Mouse (Mus musculus): ENCODE data around the gene Fam71f1. TPM values are rescaled to one million over a fixed set of nuclear protein-coding genes. Genes with fewer than 3 reads are reported as not detected.

The Fam71f1 gene
- polyA plus RNA-seq, 1 experiment from 2014 or later, result 0.10 TPM

- Histone ChIP-seq H3K4me2 (no peak overlapping the region), H3K27me3 (ENCODE audit: control insufficient read depth, insufficient read depth, low read length) (no peaks in the 10 kb centered on the region), H3K9ac (ENCODE audit: low read depth, low read length) (no peak overlapping the region), H3K4me3 (ENCODE audit: low read depth, low read length) (no peak overlapping the region), H3K4me1 (ENCODE audit: control insufficient read depth, insufficient read depth, low read length) (no peaks in the 10 kb centered on the region), H3K36me3 (ENCODE audit: control insufficient read depth, insufficient read depth, low read length) (peaks cover 16% of the 10 kb centered on the region), H3K27ac (ENCODE audit: low read depth, low read length) (no peak overlapping the region), H3K9me3 (replicated peaks; ENCODE audit: control insufficient read depth, low read length) (no peaks in the 10 kb centered on the region)
- ATAC-seq (replicated peaks; ENCODE audit: insufficient number of reproducible peaks, low FRiP score, low TSS enrichment), result no peak
- 93% methylated on average over 1 of the region's 1 CpGs for WGBS (ENCODE audit: insufficient replicate concordance)
Observed at GRCm38 (mm10) chr6:29365277-29365676, 46.3 kb downstream of the Fam71f1 start.

DNA sequence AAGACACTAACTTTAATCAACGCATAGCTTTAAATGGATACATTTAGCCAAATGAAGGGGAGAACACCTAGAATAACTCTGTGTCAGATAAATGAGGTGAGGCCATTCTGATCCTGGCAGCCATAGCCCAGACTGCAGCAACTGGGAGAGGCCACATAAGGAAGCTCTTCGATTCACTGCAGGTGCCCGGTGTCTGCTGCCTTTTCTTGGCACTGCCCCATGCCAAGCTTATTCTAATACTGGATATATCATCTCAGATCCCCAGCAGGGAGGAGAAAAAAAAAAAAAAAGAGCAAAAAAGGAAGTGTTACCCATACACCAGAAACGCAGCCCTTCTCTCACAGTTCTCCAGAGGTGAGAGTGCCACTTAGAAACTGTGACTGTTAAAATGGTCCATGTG is 58.4 kb downstream of the Fam71f1 start:
- no peak overlapping the region for H3K4me2 ChIP-seq
- no peaks in the 10 kb centered on the region for H3K27me3 ChIP-seq (ENCODE audit: control insufficient read depth, insufficient read depth, low read length)
- H3K4me3 ChIP-seq (ENCODE audit: low read depth, low read length), result no peak overlapping the region
- 84% methylated on average over 4 of the region's 4 CpGs for WGBS (ENCODE audit: insufficient replicate concordance)
- no peak for ATAC-seq (replicated peaks; ENCODE audit: insufficient number of reproducible peaks, low FRiP score, low TSS enrichment)
- H3K9ac ChIP-seq (ENCODE audit: low read depth, low read length), result no peak overlapping the region
- H3K4me1 ChIP-seq (ENCODE audit: control insufficient read depth, insufficient read depth, low read length), result no peaks in the 10 kb centered on the region
- H3K36me3 ChIP-seq (ENCODE audit: control insufficient read depth, insufficient read depth, low read length), result peaks cover 29% of the 10 kb centered on the region
- H3K27ac ChIP-seq (ENCODE audit: low read depth, low read length), result no peak overlapping the region
- H3K9me3 ChIP-seq (replicated peaks; ENCODE audit: control insufficient read depth, low read length), result no peaks in the 10 kb centered on the region

- Histone ChIP-seq H3K4me1 (ENCODE audit: control insufficient read depth, insufficient read depth, low read length) (no peaks in the 10 kb centered on the region), H3K27ac (ENCODE audit: low read depth, low read length) (no peak overlapping the region), H3K9me3 (replicated peaks; ENCODE audit: control insufficient read depth, low read length) (no peaks in the 10 kb centered on the region), H3K36me3 (ENCODE audit: control insufficient read depth, insufficient read depth, low read length) (peaks cover 20% of the 10 kb centered on the region), H3K27me3 (ENCODE audit: control insufficient read depth, insufficient read depth, low read length) (no peaks in the 10 kb centered on the region), H3K9ac (ENCODE audit: low read depth, low read length) (no peak overlapping the region), H3K4me2 (no peak overlapping the region), H3K4me3 (ENCODE audit: low read depth, low read length) (no peak overlapping the region)
- WGBS (ENCODE audit: insufficient replicate concordance), result 94% methylated on average over 10 of the region's 10 CpGs
- ATAC-seq (replicated peaks; ENCODE audit: insufficient number of reproducible peaks, low FRiP score, low TSS enrichment), result no peak; the same call in 1 of the 2 replicates
Observed at GRCm38 (mm10) chr6:29378678-29379077, 59.7 kb downstream of the Fam71f1 start.

GRCm38 (mm10) chr6:29379954-29380353 is 61.0 kb downstream of the Fam71f1 start:
- no peaks in the 10 kb centered on the region for H3K9me3 ChIP-seq (replicated peaks; ENCODE audit: control insufficient read depth, low read length)
- H3K27ac ChIP-seq (ENCODE audit: low read depth, low read length), result no peak overlapping the region
- no peak for ATAC-seq (replicated peaks; ENCODE audit: insufficient number of reproducible peaks, low FRiP score, low TSS enrichment)
- no peak overlapping the region for H3K4me2 ChIP-seq
- H3K4me1 ChIP-seq (ENCODE audit: control insufficient read depth, insufficient read depth, low read length), result peaks cover 2% of the 10 kb centered on the region; the same call in 1 of the 2 replicates
- no peak overlapping the region for H3K4me3 ChIP-seq (ENCODE audit: low read depth, low read length)
- H3K27me3 ChIP-seq (ENCODE audit: control insufficient read depth, insufficient read depth, low read length), result no peaks in the 10 kb centered on the region
- no peak overlapping the region for H3K9ac ChIP-seq (ENCODE audit: low read depth, low read length)
- 86% methylated on average over 6 of the region's 6 CpGs for WGBS (ENCODE audit: insufficient replicate concordance)
- peaks cover 10% of the 10 kb centered on the region; the same call in 1 of the 2 replicates for H3K36me3 ChIP-seq (ENCODE audit: control insufficient read depth, insufficient read depth, low read length)

GRCm38 (mm10) chr6:29382442-29382841 is 63.5 kb downstream of the Fam71f1 start:
- Histone ChIP-seq H3K4me1 (ENCODE audit: control insufficient read depth, insufficient read depth, low read length) (peaks cover 10% of the 10 kb centered on the region), H3K9ac (ENCODE audit: low read depth, low read length) (no peak overlapping the region), H3K4me3 (ENCODE audit: low read depth, low read length) (no peak overlapping the region), H3K27me3 (ENCODE audit: control insufficient read depth, insufficient read depth, low read length) (no peaks in the 10 kb centered on the region), H3K9me3 (replicated peaks; ENCODE audit: control insufficient read depth, low read length) (no peaks in the 10 kb centered on the region), H3K36me3 (ENCODE audit: control insufficient read depth, insufficient read depth, low read length) (no peaks in the 10 kb centered on the region; the same call in 1 of the 2 replicates), H3K4me2 (no peak overlapping the region), H3K27ac (ENCODE audit: low read depth, low read length) (no peak overlapping the region)
- ATAC-seq (replicated peaks; ENCODE audit: insufficient number of reproducible peaks, low FRiP score, low TSS enrichment), result no peak
- 71% methylated on average over 2 of the region's 2 CpGs for WGBS (ENCODE audit: insufficient replicate concordance)

Other genes with a start within 250 kb of the Fam71f1 start
- 39.9 and 43.0 TPM in 2 replicates for gene Rbm28, start 154.1 kb upstream of the Fam71f1 start, polyA plus RNA-seq (2014; fragmentation: Nextera tagmentation; extraction: Ambion mirVana)
- gene Prrt4, start 139.6 kb upstream of the Fam71f1 start, polyA plus RNA-seq (2014; fragmentation: Nextera tagmentation; extraction: Ambion mirVana), result 1.6 and 1.8 TPM in 2 replicates
- 34.3 and 40.4 TPM in 2 replicates for gene Impdh1, start 102.8 kb upstream of the Fam71f1 start, polyA plus RNA-seq (2014; fragmentation: Nextera tagmentation; extraction: Ambion mirVana)
- gene Hilpda, start 46.7 kb upstream of the Fam71f1 start, polyA plus RNA-seq (2014; fragmentation: Nextera tagmentation; extraction: Ambion mirVana), result 23.4 and 27.4 TPM in 2 replicates
- 0.53 TPM in 1 of 2 replicates, not detected in the other for gene Fam71f2, start 39.5 kb upstream of the Fam71f1 start, polyA plus RNA-seq (2014; fragmentation: Nextera tagmentation; extraction: Ambion mirVana)
- 443 and 519 TPM in 2 replicates for gene Calu, start 28.9 kb downstream of the Fam71f1 start, polyA plus RNA-seq (2014; fragmentation: Nextera tagmentation; extraction: Ambion mirVana)
- gene Opn1sw, start 69.3 kb downstream of the Fam71f1 start, polyA plus RNA-seq (2014; fragmentation: Nextera tagmentation; extraction: Ambion mirVana), result 0.27 and 0.30 TPM in 2 replicates
- gene Ccdc136, start 77.2 kb downstream of the Fam71f1 start, polyA plus RNA-seq (2014; fragmentation: Nextera tagmentation; extraction: Ambion mirVana), result 27.0 and 30.2 TPM in 2 replicates
- 37.1 and 42.5 TPM in 2 replicates for gene Flnc, start 114.1 kb downstream of the Fam71f1 start, polyA plus RNA-seq (2014; fragmentation: Nextera tagmentation; extraction: Ambion mirVana)
- 200 and 209 TPM in 2 replicates for gene Atp6v1f, start 148.6 kb downstream of the Fam71f1 start, polyA plus RNA-seq (2014; fragmentation: Nextera tagmentation; extraction: Ambion mirVana)
- gene Atp6v1fnb, start 152.3 kb downstream of the Fam71f1 start, polyA plus RNA-seq (2014; fragmentation: Nextera tagmentation; extraction: Ambion mirVana), result not detected in 2 replicates
- 10.9 and 13.1 TPM in 2 replicates for gene Kcp, start 188.8 kb downstream of the Fam71f1 start, polyA plus RNA-seq (2014; fragmentation: Nextera tagmentation; extraction: Ambion mirVana)
- 11.6 and 14.8 TPM in 2 replicates for gene Irf5, start 207.5 kb downstream of the Fam71f1 start, polyA plus RNA-seq (2014; fragmentation: Nextera tagmentation; extraction: Ambion mirVana)

Measured in heart, embryonic 11.5 days (tissue).